Mouse (Mus musculus) hindbrain, embryonic 13.5 days (tissue): ENCODE results near the gene Cldn17. TPM values are rescaled to one million over a fixed set of nuclear protein-coding genes. Genes with fewer than 3 reads are reported as not detected.

ENCODE experiments used
- ATAC-seq: fragments of 200-750 bp; cut with Nextera tagmentation; 2 replicates; pipeline ENCODE4 v1.8.0; 2017; ENCODE audit warnings: moderate TSS enrichment; ENCODE audit not compliant: low FRiP score
- H3K27ac ChIP-seq: fragments of 300-500 bp; sonication (generic); 2 replicates; pipeline ENCODE4 v1.5.1; 2015; ENCODE audit warnings: inconsistent platforms, mild to moderate bottlenecking, moderate library complexity
- H3K27me3 ChIP-seq: fragments of 300-500 bp; sonication (generic); 2 replicates; pipeline ENCODE4 v1.6.1; 2015; ENCODE audit warnings: mild to moderate bottlenecking, inconsistent platforms
- H3K36me3 ChIP-seq: fragments of 300-500 bp; sonication (generic); 2 replicates; pipeline ENCODE4 v1.6.1; 2015; ENCODE audit warnings: mild to moderate bottlenecking, inconsistent platforms
- H3K4me1 ChIP-seq: fragments of 300-500 bp; sonication (generic); replicated peaks from 2 replicates; pipeline ENCODE4 v1.6.1; 2015; ENCODE audit warnings: inconsistent platforms
- H3K4me2 ChIP-seq: fragments of 300-500 bp; sonication (generic); 2 replicates; pipeline ENCODE4 v1.6.1; 2015; ENCODE audit warnings: inconsistent platforms, mild to moderate bottlenecking, moderate library complexity
- H3K4me3 ChIP-seq: fragments of 300-500 bp; sonication (generic); 2 replicates; pipeline ENCODE4 v1.5.1; 2015; ENCODE audit warnings: mild to moderate bottlenecking, inconsistent platforms
- H3K9ac ChIP-seq: fragments of 300-500 bp; sonication (generic); 2 replicates; pipeline ENCODE4 v1.6.1; 2015; ENCODE audit warnings: mild to moderate bottlenecking, inconsistent platforms
- H3K9me3 ChIP-seq: fragments of 300-500 bp; sonication (generic); 2 replicates; pipeline ENCODE4 v1.6.1; 2016; ENCODE audit warnings: inconsistent platforms
- WGBS: fragments of 180-500 bp; shearing (Covaris S2); methylation state at CpG from one replicate; pipeline ENCODE4 v1.1.7; 2015; 5-methylcytosine and 5-hydroxymethylcytosine counted together
- polyA plus RNA-seq: library from polyadenylated mRNA; unstranded; fragments of >200 nt; fragmentation: Nextera tagmentation; extraction: Ambion mirVana; gene quantifications from 2 replicates; pipeline ENCODE4 v1.2.1, GENCODE M21; 2015

The Cldn17 gene
- not detected in 2 replicates for polyA plus RNA-seq

DNA sequence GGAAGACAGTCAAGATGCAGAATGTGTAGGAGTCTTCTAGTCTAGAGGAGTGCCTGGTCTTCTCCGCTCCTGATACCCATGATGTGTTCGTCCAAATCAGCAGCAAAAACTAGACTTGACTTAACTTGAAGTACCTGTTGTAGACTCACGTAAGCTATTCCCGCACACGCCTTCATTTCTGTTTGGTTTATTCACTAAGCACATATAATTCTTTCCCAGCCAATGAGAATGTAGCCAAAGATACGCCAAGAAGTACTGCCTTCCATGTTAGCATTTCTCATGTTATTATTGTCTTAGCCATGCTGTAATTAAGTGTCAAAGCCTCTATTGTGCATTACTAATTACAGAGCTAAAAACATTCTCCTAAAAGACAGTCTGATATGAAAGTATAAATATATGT lies at the start of gene Cldn17:
Cldn17 (minus strand) TSS at position 101 of the 400 bp plus-strand sequence.
- 93% methylated on average over 6 of the region's 6 CpGs for WGBS
- no peaks in the 10 kb centered on the region for H3K27me3 ChIP-seq
- no peak within 1 kb of the TSS for H3K9ac ChIP-seq
- no peak within 1 kb of the TSS for H3K4me2 ChIP-seq
- H3K9me3 ChIP-seq: no peaks in the 10 kb centered on the region
- H3K36me3 ChIP-seq: no peaks in the 10 kb centered on the region
- H3K4me3 ChIP-seq: no peak within 1 kb of the TSS
- no peaks in the 10 kb centered on the region for H3K4me1 ChIP-seq
- ATAC-seq: no peak
- no peak within 1 kb of the TSS for H3K27ac ChIP-seq

DNA sequence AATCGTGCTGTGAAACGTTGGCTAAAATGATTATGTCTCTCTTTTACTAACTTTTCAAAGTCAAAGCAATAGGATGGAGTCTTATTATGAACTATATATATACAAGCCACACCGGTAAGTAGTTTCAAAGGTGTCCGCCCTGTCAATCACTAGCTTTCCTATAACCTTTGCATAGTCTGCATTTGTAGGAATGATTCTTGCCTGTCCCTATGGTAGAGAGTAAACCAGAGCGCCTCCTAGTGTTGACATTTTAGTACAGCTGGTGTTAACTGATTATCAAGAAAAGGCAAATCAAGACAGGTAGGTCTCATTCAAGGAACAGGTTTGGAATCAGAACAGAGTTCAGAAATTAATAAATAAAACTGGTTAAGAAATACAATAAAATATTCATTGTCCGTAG lies 35.7 kb upstream of the Cldn17 start:
- no peak overlapping the region for H3K4me3 ChIP-seq
- no peaks in the 10 kb centered on the region for H3K9me3 ChIP-seq
- H3K27ac ChIP-seq: no peak overlapping the region
- H3K9ac ChIP-seq: no peak overlapping the region
- no peak for ATAC-seq
- H3K27me3 ChIP-seq: no peaks in the 10 kb centered on the region
- 54% methylated on average over 6 of the region's 6 CpGs for WGBS
- no peak overlapping the region for H3K4me2 ChIP-seq
- no peaks in the 10 kb centered on the region for H3K4me1 ChIP-seq
- no peaks in the 10 kb centered on the region for H3K36me3 ChIP-seq

- no peak for ATAC-seq
- 48% methylated on average over 3 of the region's 3 CpGs for WGBS
These were observed 33.2 kb upstream of the Cldn17 start for GRCm38 (mm10) chr16:88539841-88540487.

GRCm38 (mm10) chr16:88511348-88511747 lies 4.6 kb upstream of the Cldn17 start:
- H3K27ac ChIP-seq: no peak overlapping the region
- H3K4me1 ChIP-seq: no peaks in the 10 kb centered on the region
- no peak overlapping the region for H3K4me3 ChIP-seq
- H3K9me3 ChIP-seq: no peaks in the 10 kb centered on the region
- no peaks in the 10 kb centered on the region for H3K36me3 ChIP-seq
- H3K4me2 ChIP-seq: no peak overlapping the region
- ATAC-seq: no peak
- no peak overlapping the region for H3K9ac ChIP-seq
- H3K27me3 ChIP-seq: no peaks in the 10 kb centered on the region

More at GRCm38 (mm10) chr16:88539841-88540487, 33.2 kb upstream of the Cldn17 start:
- Histone ChIP-seq H3K27me3 (no peaks in the 10 kb centered on the region), H3K4me3 (no peak overlapping the region), H3K9me3 (no peaks in the 10 kb centered on the region), H3K27ac (no peak overlapping the region), H3K4me2 (no peak overlapping the region), H3K9ac (no peak overlapping the region), H3K4me1 (no peaks in the 10 kb centered on the region), H3K36me3 (no peaks in the 10 kb centered on the region)

DNA sequence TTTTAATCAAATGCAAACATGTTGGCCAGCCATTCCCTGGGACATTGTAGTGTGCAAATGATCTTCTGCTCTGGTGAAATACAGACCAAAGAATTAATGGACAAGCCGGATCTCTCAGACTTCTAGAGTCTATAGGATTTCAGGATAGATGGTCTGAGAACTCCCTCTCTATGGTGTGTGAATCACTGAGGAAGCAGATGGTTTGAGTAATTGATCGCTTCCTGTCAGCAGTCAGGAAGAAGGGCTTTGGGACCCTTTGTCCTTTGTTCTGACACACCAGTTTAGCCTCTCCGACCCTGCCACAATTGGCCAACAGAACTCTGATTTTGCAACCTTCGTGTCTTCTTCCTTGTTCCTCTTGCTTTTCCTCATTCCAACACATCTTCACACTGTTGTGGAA lies 1.4 kb upstream of the Cldn17 start:
- no peaks in the 10 kb centered on the region for H3K9me3 ChIP-seq
- WGBS: 73% methylated on average over 4 of the region's 4 CpGs

GRCm38 (mm10) chr16:88506338-88506737 lies 440 bp downstream of the Cldn17 start:
- no peak overlapping the region for H3K9ac ChIP-seq
- no peaks in the 10 kb centered on the region for H3K9me3 ChIP-seq
- H3K4me3 ChIP-seq: no peak overlapping the region
- WGBS: 96% methylated on average over 11 of the region's 11 CpGs
- no peak for ATAC-seq
- no peak overlapping the region for H3K4me2 ChIP-seq
- H3K27me3 ChIP-seq: no peaks in the 10 kb centered on the region
- H3K27ac ChIP-seq: no peak overlapping the region
- no peaks in the 10 kb centered on the region for H3K36me3 ChIP-seq
- H3K4me1 ChIP-seq: no peaks in the 10 kb centered on the region

More for the DNA sequence above, 1.4 kb upstream of the Cldn17 start:
- Histone ChIP-seq H3K36me3 (no peaks in the 10 kb centered on the region), H3K27ac (no peak overlapping the region), H3K4me3 (no peak overlapping the region), H3K9ac (no peak overlapping the region), H3K27me3 (no peaks in the 10 kb centered on the region), H3K4me1 (no peaks in the 10 kb centered on the region), H3K4me2 (no peak overlapping the region)
- no peak for ATAC-seq

DNA sequence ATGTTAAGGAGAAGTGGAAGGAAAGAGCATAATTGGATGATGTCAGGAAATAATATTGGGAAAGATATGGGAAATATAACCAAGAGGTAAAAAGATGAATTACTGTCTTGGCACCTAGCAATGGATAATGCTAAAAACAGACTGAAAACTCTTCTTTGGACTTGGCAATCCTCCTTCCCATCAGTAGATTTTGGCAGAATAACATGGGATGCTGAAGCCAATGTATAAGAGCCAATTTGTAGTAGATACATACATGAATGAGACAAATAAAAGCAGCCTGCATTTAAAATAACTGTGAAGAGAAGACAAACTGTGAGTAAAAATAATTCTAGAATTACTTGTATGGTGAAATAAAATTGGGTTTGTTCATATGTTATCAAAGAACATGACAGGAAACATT lies 18.7 kb downstream of the Cldn17 start:
- H3K4me1 ChIP-seq: no peaks in the 10 kb centered on the region
- no peaks in the 10 kb centered on the region for H3K9me3 ChIP-seq
- no peak overlapping the region for H3K27ac ChIP-seq
- no peak overlapping the region for H3K9ac ChIP-seq
- ATAC-seq: no peak
- no peaks in the 10 kb centered on the region for H3K36me3 ChIP-seq
- no peak overlapping the region for H3K4me3 ChIP-seq
- no peak overlapping the region for H3K4me2 ChIP-seq
- no peaks in the 10 kb centered on the region for H3K27me3 ChIP-seq

GRCm38 (mm10) chr16:88480011-88480774 lies 26.6 kb downstream of the Cldn17 start:
- Histone ChIP-seq H3K27ac (no peak overlapping the region), H3K4me2 (no peak overlapping the region), H3K36me3 (no peaks in the 10 kb centered on the region), H3K4me1 (no peaks in the 10 kb centered on the region), H3K9me3 (no peaks in the 10 kb centered on the region), H3K27me3 (no peaks in the 10 kb centered on the region), H3K9ac (no peak overlapping the region), H3K4me3 (no peak overlapping the region)
- ATAC-seq: no peak
- 77% methylated on average over 3 of the region's 3 CpGs for WGBS

GRCm38 (mm10) chr16:88463235-88463634 lies 43.5 kb downstream of the Cldn17 start:
- no peak overlapping the region for H3K4me3 ChIP-seq
- H3K27me3 ChIP-seq: no peaks in the 10 kb centered on the region
- ATAC-seq: no peak
- no peak overlapping the region for H3K27ac ChIP-seq
- WGBS: 83% methylated on average over 3 of the region's 3 CpGs
- no peak overlapping the region for H3K9ac ChIP-seq
- H3K4me1 ChIP-seq: no peaks in the 10 kb centered on the region
- no peaks in the 10 kb centered on the region for H3K9me3 ChIP-seq
- no peaks in the 10 kb centered on the region for H3K36me3 ChIP-seq
- H3K4me2 ChIP-seq: no peak overlapping the region

Other genes starting within 250 kb of the Cldn17 start
- 18.3 and 19.7 TPM in 2 replicates for gene Grik1, start 216.7 kb downstream of the Cldn17 start, polyA plus RNA-seq
- 0.10 TPM in 1 of 2 replicates, not detected in the other for gene Cldn8, start 56.2 kb upstream of the Cldn17 start, polyA plus RNA-seq
- gene Krtap24-1, start 105.3 kb upstream of the Cldn17 start, polyA plus RNA-seq: not detected in 2 replicates
- not detected in 2 replicates for gene 2310079G19Rik, start 120.7 kb upstream of the Cldn17 start, polyA plus RNA-seq
- not detected in 2 replicates for gene Krtap26-1, start 140.8 kb upstream of the Cldn17 start, polyA plus RNA-seq
- not detected in 2 replicates for gene Krtap27-1, start 164.7 kb upstream of the Cldn17 start, polyA plus RNA-seq
- not detected in 2 replicates for gene 2310061N02Rik, start 201.0 kb upstream of the Cldn17 start, polyA plus RNA-seq
- gene Krtap13-1, start 221.9 kb upstream of the Cldn17 start, polyA plus RNA-seq: not detected in 2 replicates
- gene Krtap13, start 244.7 kb upstream of the Cldn17 start, polyA plus RNA-seq: not detected in 2 replicates